Mouse (Mus musculus) lung, postnatal 14 days (tissue): ENCODE data around the gene Iqck.

ENCODE experiments used
- DNase-seq: peaks from one replicate; pipeline ENCODE4 v3.0.0; 2021

The Iqck gene

DNA sequence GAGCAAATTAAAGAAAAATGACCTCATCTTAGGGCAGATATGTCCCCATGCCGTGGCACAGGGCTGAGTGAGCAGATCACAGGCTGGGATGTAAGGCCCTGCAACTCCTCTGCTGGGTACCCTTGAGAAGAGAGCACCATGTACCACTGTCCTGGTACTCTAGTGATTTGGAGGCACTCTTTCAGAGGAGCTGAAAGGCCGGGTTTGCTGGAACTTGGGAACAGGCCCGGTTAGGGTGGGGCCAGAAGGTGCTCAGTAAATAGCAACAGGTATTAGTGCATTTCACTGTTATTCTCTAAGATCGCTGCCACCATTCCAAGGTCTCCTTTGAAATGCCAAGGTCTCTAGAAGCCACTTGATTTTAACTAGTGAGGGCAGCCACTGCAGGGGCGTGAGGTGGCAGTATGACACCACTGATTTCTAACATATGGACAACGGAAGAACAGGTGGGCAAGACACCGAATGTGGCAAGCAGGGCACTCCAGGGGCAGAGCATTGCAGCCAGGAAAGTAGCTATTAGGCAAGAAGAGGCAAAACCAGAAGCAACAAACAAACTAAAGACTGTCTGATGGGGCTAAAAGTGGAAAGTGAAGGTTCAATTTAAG lies 59.1 kb downstream of the Iqck start:
- DNase-seq, result no peak

- DNase-seq, result no peak
Measured at GRCm38 (mm10) chr7:118919261-118920006, 63.9 kb downstream of the Iqck start.

GRCm38 (mm10) chr7:118922441-118923202 lies 67.1 kb downstream of the Iqck start:
- DNase-seq, result no peak

DNA sequence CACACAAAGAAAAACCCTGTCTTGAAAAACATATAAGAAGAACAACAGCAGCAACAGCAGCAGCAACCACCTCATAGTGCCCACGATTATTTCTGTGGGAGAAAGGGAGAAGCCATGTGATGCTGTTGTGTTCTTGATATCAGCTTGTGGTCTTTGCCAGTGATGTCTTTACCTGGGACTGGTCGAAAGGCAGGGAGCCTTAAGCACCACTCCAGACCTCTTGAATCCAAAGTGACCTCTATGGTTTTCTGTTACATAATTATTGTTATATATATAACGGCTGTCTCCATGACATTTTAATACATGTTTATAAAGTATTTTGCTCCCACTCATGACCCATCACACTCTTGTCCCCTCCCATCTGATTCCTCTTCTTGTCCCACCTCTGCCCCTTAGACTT lies 70.0 kb downstream of the Iqck start:
- DNase-seq, result no peak

GRCm38 (mm10) chr7:118926516-118927260 lies 71.1 kb downstream of the Iqck start:
- DNase-seq, result no peak

GRCm38 (mm10) chr7:118927279-118927678 lies 71.7 kb downstream of the Iqck start:
- DNase-seq, result no peak

- DNase-seq, result no peak
Measured at GRCm38 (mm10) chr7:118928316-118928715, 72.8 kb downstream of the Iqck start.

DNA sequence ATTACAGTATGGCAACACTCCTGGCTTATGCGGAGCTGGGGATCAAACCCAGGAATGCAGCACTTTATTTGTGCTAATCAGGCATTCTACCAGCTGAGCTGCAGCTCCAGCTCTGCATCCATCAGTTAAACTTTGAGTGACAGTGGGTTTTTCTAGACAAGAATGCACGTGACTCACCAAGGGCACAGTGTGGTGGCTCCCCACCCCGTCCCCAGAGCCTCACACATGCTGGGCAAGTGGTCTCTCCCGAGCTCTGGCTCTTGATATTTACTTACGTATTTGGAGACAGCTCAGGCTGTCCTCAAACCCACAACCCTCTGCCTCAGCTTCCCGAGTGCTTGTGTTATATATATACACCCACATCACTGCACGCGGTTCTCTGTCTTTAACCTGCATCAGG lies 73.4 kb downstream of the Iqck start:
- DNase-seq, result no peak

- peak; percentile 56 for DNase-seq
Measured at GRCm38 (mm10) chr7:118929601-118930311, 74.2 kb downstream of the Iqck start.

DNA sequence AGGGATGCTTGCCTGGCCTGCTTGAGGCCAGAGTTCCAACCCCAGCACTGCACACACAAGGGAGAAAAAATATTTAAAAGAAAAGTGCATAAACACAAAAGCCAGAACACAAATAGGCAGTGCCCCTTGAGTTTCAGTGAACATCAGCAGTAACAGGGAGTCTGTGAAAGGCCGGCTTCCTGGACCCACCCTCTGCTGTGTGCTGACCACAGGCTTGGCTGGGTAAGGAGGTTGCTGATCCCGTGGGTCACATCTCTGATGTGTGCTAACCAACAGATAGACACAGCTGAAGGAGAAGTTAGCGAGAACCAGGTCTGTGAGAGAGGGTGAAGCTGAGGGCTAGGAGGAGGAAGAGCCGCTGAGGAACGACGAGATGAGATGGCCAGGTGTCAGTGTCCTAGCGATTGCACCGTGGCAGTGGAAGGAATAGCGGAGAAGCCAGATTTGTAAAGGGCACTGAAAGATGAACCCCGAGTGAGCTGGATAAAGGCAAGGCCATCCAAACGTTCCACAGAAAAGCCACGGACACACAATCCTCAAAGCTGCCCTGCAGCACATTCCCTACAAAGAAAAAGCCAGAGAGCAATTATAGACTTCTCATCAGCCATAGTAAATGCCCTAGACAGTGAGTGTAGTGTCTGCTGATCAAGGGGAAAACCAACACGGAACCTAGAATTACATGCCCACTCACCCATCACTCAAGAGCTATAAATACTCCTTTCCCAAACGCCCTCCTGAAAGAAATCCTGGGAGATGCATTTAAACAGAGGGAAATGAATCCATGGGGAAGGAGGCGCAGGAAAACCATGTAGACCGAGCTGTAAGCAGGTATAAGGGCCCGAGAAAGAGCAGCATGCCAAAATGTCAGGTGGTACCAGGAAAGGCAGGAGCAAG lies 76.2 kb downstream of the Iqck start:
- no peak for DNase-seq

- peak; percentile 75 for DNase-seq
Measured at GRCm38 (mm10) chr7:118935306-118935705, 79.8 kb downstream of the Iqck start.

GRCm38 (mm10) chr7:118936844-118937243 lies 81.3 kb downstream of the Iqck start:
- no peak for DNase-seq

DNA sequence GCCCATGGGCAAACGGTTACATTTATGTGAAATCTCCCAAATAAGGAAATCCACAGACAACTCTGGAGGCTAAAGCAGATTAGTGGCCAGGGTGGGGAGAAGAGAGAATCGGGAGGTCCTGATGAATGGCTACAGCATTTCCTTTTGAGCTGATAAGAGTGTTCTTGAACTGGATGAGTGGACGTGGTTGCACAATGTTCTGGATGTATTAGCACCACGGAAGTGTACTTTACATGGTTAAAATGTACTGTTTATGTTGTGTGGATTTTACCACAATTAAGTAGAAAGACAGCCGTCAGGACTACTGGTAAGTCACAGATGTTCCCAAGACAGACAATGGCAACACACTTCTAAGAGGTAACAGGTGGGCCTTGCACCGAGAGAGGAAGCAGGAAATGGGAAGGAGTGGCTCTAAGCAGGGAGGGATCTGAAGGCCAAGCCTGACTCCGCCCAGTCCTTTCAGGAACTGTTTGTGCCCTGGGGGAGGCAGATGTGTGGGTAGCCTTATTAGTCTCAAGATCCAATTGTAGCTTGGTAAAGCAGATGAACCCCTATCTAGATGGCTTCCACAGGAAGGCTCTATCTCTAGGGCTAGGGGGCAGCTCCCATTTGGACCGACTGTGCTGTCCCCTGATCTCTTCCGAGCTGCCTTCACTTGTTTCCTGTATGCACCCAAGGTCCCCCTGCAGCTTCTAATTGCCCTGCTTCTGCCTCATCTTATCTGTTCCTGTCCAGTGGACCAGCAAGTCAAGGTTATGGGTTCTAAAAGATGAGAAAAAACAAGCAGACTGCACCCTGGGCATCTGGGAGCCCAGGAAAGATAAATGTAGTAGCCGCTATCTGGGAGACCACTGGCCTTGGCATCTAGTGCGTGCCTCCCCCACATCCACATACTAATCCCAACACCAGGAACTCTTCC lies 82.2 kb downstream of the Iqck start:
- DNase-seq, result peak; percentile 53

DNA sequence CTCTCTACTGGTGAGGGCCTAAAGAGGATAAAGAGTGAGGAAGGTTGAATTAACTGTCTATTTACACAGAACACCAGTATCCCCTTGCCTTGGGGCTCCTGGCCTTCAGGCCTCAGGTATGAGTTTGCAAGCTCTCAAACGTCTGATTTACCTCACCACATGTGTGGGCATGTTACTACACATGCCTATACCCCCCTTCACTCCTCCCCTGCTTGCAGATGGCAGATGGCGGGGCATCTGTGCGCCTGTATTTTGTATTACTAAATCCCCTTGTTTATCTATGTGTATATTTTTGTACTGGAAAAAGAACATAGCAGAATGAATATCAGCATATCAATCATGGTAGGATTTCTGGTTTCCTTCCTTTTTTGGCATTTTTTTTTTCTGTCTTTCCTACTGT lies 86.7 kb downstream of the Iqck start:
- no peak for DNase-seq

DNA sequence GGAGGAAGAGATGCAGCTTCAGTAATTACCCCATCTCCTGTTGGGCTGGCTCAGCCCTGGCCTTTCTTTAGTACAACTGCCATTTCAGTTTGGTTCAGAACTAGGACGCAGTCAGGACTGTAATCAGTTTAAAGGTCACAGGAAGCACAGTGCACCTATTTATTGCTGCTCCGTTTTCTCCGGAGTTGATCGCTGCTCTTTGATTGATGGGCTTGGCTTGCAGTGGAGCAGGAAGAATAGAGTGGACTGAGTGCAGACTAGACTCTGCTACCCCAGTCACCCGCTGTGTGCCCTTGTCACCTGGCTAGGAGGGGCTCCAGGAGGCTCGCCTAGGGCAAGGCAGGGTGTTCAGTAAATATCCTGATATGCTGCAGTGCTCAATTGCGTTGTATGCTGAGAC lies 87.6 kb downstream of the Iqck start:
- DNase-seq, result no peak

- no peak for DNase-seq
Measured at GRCm38 (mm10) chr7:118944884-118945283, 89.3 kb downstream of the Iqck start.

DNA sequence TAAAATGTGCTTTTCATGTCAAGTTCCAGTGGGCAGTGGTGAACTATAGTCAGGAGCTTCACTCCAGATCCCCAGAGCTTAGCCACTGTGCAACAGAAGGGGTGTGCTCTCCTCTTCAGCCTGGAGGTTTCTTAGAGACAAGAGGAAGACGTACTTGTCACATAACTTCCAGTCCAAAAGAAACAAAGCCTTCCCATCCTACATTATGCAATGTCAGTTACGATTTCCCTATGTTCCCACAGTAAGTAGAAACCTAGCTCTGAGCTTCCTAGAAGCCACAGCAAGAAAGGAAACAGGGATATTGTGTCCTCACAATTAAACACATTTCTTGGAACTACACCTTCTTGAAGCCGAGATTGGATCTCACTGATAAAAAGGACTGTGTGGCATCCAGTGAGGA lies 91.7 kb downstream of the Iqck start:
- DNase-seq, result no peak

DNA sequence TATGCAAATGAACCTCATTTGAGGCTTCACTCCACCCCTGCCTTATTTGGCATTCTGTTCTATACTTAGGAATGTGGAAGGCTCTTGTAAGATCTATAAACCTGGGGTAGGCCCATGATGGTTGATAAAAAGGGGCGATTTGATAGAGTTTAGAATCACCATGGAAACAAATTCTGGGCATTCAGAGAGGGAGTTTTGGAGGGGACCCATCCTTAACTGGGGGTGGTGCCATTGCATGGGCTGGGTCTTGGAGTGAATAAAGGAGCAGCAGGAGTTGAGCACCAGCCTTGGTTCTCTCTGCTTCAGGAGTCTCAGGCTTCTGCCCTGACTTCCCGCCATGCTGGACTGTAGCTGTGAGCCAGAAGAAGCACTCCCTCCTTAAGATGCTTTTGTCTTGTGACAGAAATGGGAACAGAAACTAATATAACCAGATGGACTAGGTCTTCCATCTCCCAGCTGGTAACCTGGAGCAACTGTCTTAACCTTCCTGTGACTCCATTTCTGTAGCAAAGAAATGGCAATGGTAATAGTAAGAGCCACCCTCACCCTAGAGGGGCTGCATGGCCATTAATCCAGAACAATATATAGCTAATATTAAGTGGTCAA lies 93.2 kb downstream of the Iqck start:
- DNase-seq, result no peak

GRCm38 (mm10) chr7:118949749-118950148 lies 94.2 kb downstream of the Iqck start:
- no peak for DNase-seq
